Mouse (Mus musculus) macrophage (primary cell): ENCODE data around the gene Ces5a. TPM values are rescaled to one million over a fixed set of nuclear protein-coding genes. Genes with fewer than 3 reads are reported as not detected.

Experiments
- H3K27ac ChIP-seq: fragments of 350-480 bp; formaldehyde crosslinking; 2 replicates; pipeline ENCODE4 v1.9.0; 2021
- H3K36me3 ChIP-seq: fragments of 350-480 bp; formaldehyde crosslinking; 2 replicates; pipeline ENCODE4 v1.9.0; 2021; ENCODE audit errors: inconsistent target
- H3K4me3 ChIP-seq: fragments of 350-480 bp; formaldehyde crosslinking; 2 replicates; pipeline ENCODE4 v1.9.0; 2021; ENCODE audit errors: inconsistent target
- H3K79me2 ChIP-seq: fragments of 350-480 bp; formaldehyde crosslinking; 2 replicates; pipeline ENCODE4 v1.9.0; 2021; ENCODE audit errors: inconsistent target
- WGBS: methylation state at CpG from one replicate; pipeline ENCODE4 v1.1.7; 2026; ENCODE audit warnings: inconsistent platforms; ENCODE audit not compliant: missing documents; 5-methylcytosine and 5-hydroxymethylcytosine counted together
- polyA plus RNA-seq: library from polyadenylated mRNA; stranded (reverse); fragments of 250-400 nt; gene quantifications from 3 replicates; pipeline ENCODE4 v1.2.4, GENCODE M21; 2018; ENCODE audit warnings: inconsistent platforms
- total RNA-seq, 78 experiments: library from RNA; depleted of rRNA; stranded (reverse); fragments of 250-400 nt; gene quantifications; 1 replicate in 9 of 78; 2 replicates in 24 of 78; 3 replicates in 43 of 78; 4 replicates in 2 of 78; pipeline ENCODE4 v1.2.4; 2018; ENCODE audit warnings: inconsistent platforms in 56 of 78

The Ces5a gene
- total RNA-seq (2018; cell fraction: chromatin; rRNA removed), result 1 to 10 TPM in 2 of 26 experiments, under 1 TPM in 2, not detected in 22; 0.68 to 1.6 (median 1.0) TPM
- not detected for total RNA-seq (2018; cell fraction: cytosol; rRNA removed)
- total RNA-seq (2018; cell fraction: nucleus; rRNA removed), result 1 to 10 TPM in 1 of 26 experiments, not detected in 25; 1.1 TPM
- not detected in 3 replicates for polyA plus RNA-seq

GRCm38 (mm10) chr8:93535730-93536129, at the start of gene Ces5a:
Gene Ces5a (minus strand): TSS chr8:93535830.
- WGBS, result 83% methylated on average over 5 of the region's 5 CpGs
- no peaks in the 10 kb centered on the region for H3K36me3 ChIP-seq
- H3K27ac ChIP-seq, result no peak within 1 kb of the TSS
- no peaks in the 10 kb centered on the region for H3K79me2 ChIP-seq
- no peak within 1 kb of the TSS for H3K4me3 ChIP-seq

DNA sequence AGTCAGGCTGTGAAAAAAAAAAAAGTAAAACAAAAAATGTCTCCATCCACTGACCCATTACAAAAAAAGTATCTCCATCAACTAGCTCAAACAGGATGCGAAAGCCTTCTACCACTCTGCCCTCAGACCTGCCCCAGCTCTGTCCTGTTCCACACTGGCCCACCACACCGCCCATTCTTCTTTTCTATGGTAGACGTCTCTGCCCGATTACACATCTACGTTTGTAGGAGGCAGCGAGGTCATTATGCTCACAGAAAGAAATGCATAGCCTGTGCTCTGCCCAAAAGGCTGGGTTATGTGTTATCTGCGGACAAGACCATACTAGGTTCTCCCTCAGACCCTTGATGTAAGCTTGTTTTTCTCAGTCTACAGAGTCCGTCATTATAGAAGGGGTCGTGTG, 37.2 kb upstream of the Ces5a start:
- WGBS, result 92% methylated on average over 9 of the region's 9 CpGs
- Histone ChIP-seq H3K4me3 (no peak overlapping the region), H3K27ac (no peak overlapping the region), H3K36me3 (no peaks in the 10 kb centered on the region), H3K79me2 (no peaks in the 10 kb centered on the region)

DNA sequence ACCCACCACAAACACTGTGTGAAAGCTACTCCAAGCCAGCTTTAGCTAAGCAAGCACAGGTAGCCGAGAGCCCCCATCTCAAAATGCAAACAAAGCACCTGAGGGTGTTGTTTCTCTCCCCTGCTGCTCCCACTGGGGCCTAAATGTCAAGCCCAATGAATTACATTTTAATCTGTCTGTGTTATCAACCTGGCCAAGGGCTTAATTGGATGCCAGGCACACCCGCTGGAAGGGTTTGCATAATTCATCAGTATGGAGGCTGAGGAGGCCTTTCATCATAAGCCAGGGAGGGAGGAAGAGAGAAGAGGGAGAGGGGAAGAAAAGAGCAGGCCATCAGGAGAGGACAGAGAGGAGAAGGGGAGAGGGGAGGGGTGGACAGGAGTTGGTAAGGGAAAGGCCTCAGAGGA, 36.5 kb upstream of the Ces5a start:
- no peak overlapping the region for H3K27ac ChIP-seq
- no peaks in the 10 kb centered on the region for H3K36me3 ChIP-seq
- 80% methylated on average over 2 of the region's 2 CpGs for WGBS
- no peak overlapping the region for H3K4me3 ChIP-seq
- H3K79me2 ChIP-seq, result no peaks in the 10 kb centered on the region

DNA sequence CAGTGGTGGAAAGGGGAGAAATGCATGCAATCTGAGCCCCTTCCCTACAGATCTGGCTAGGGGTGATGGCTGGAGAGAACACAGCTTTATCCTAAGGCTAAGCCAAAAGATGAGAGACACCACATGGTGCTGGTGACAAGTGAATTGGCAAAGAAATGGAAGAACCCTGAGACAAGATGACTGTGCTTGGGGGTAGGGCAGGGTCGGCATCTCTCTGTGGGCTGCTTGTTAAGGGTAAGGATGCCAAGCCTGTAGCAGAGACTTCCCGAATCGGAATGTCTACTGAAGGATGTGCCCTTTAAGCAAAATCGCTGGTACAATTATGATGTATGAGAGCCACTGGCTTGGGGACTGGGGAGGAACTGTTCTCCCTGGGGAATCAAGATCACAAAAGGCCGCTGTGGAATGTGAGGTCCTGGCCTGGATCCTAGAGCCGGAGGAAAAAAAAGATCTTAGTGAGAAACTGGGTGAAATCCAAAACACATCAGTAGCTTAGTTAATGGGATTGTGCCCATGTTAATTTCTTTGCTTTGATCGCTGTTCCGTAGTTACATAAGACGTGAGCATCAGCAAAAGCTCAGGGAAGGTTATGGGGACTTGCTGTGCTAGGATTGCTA, 35.8 kb upstream of the Ces5a start:
- H3K27ac ChIP-seq, result no peak overlapping the region
- H3K36me3 ChIP-seq, result no peaks in the 10 kb centered on the region
- WGBS, result 78% methylated on average over 9 of the region's 9 CpGs
- H3K79me2 ChIP-seq, result no peaks in the 10 kb centered on the region
- no peak overlapping the region for H3K4me3 ChIP-seq

DNA sequence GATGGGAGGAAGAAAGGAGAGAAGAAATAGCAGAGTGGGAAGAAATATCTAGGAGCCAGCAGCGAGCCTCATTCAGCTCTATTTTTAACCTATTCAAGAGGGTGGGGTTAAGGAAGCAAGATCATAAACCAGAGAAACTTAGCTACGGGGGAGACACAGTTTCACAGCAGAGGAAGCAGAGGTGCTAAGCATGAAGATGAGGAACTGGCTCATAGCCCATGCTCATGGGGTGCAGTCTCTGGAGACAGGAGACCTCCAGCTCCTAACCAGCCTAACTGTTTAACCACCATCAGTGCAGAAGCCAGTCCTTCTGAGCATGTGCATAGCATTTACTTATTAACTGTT, 34.5 kb upstream of the Ces5a start:
- WGBS, result 12% methylated on average over 2 of the region's 2 CpGs

GRCm38 (mm10) chr8:93569311-93570185, 33.9 kb upstream of the Ces5a start:
- no peaks in the 10 kb centered on the region for H3K36me3 ChIP-seq
- no peak overlapping the region for H3K4me3 ChIP-seq
- WGBS, result 57% methylated on average over 13 of the region's 13 CpGs
- H3K79me2 ChIP-seq, result no peaks in the 10 kb centered on the region
- no peak overlapping the region for H3K27ac ChIP-seq

More for the DNA sequence above, 34.5 kb upstream of the Ces5a start:
- H3K79me2 ChIP-seq, result no peaks in the 10 kb centered on the region
- no peaks in the 10 kb centered on the region for H3K36me3 ChIP-seq
- H3K27ac ChIP-seq, result no peak overlapping the region
- no peak overlapping the region for H3K4me3 ChIP-seq

GRCm38 (mm10) chr8:93568666-93569065, 33.0 kb upstream of the Ces5a start:
- Histone ChIP-seq H3K79me2 (no peaks in the 10 kb centered on the region), H3K36me3 (no peaks in the 10 kb centered on the region), H3K27ac (no peak overlapping the region), H3K4me3 (no peak overlapping the region)
- 93% methylated on average over 3 of the region's 3 CpGs for WGBS

DNA sequence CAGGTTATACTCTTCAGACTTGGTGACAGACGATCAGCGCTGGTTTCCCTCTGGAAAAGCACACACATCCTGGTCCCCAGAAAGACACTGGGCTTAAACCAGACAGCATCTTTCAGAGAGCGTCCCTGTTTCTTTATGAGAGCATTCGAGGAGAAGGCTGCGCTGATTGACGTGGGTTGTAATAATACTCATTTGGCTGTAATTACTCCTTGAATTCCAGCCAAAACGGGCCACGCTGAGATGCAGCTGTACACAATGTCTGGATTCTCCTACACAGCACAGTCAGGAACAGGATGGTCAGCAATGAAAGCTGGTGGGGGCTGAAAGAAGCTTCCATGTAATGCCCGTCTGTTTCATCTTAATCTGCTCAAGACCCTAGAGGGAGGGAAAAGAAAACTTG, 31.5 kb upstream of the Ces5a start:
- Histone ChIP-seq H3K27ac (no peak overlapping the region), H3K36me3 (no peaks in the 10 kb centered on the region), H3K4me3 (no peak overlapping the region), H3K79me2 (no peaks in the 10 kb centered on the region)
- WGBS, result 89% methylated on average over 9 of the region's 9 CpGs

GRCm38 (mm10) chr8:93564634-93565033, 29.0 kb upstream of the Ces5a start:
- no peak overlapping the region for H3K4me3 ChIP-seq
- H3K27ac ChIP-seq, result no peak overlapping the region
- 57% methylated on average over 4 of the region's 4 CpGs for WGBS
- no peaks in the 10 kb centered on the region for H3K79me2 ChIP-seq
- no peaks in the 10 kb centered on the region for H3K36me3 ChIP-seq

- 80% methylated on average over 7 of the region's 7 CpGs for WGBS
Measured at GRCm38 (mm10) chr8:93563551-93563950, 27.9 kb upstream of the Ces5a start.

GRCm38 (mm10) chr8:93562557-93563210, 27.1 kb upstream of the Ces5a start:
- no peak overlapping the region for H3K4me3 ChIP-seq
- no peaks in the 10 kb centered on the region for H3K79me2 ChIP-seq
- no peaks in the 10 kb centered on the region for H3K36me3 ChIP-seq
- WGBS, result 44% methylated on average over 6 of the region's 6 CpGs
- no peak overlapping the region for H3K27ac ChIP-seq

More at GRCm38 (mm10) chr8:93563551-93563950, 27.9 kb upstream of the Ces5a start:
- H3K4me3 ChIP-seq, result no peak overlapping the region
- H3K79me2 ChIP-seq, result no peaks in the 10 kb centered on the region
- H3K36me3 ChIP-seq, result no peaks in the 10 kb centered on the region
- H3K27ac ChIP-seq, result no peak overlapping the region

DNA sequence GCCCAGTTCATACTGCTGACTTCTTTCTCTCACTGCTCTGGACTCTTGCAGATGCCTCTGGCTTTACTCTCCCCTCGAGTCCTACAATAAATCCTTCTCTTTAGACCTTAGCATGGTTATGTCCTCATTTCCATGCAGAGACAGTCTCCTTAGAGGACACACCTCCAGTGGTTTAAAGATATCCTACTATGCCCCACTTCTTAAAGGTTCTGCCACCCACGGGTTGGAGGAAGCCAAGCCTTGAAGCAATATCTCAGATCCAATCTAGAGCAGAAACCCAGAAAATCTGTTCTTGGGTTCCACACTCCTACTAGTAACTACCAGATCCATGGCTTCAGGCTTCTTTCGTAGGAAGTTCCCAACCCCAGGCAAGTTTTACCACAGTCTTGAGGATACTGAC, 25.6 kb upstream of the Ces5a start:
- Histone ChIP-seq H3K4me3 (no peak overlapping the region), H3K79me2 (no peaks in the 10 kb centered on the region), H3K27ac (no peak overlapping the region), H3K36me3 (no peaks in the 10 kb centered on the region)
- 71% methylated on average over 3 of the region's 3 CpGs for WGBS

DNA sequence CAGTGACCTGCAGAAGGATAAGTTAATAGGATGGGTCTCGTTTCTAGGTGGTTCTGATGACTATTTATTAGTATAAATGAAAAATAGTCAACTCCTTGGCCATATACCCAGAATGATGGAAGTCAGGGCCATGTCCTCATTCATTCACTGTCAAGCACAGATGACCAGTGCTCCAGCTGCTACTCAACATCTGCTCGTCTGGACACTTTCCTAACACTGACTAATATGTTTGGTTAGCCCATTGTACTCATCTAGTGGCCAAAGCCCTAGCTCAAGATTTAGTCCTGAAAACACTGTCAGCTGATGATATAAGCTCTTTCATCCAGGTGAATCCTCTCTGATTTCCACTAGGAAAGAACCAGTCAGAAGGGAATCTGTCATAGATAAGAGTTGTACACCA, 24.1 kb upstream of the Ces5a start:
- Histone ChIP-seq H3K27ac (no peak overlapping the region), H3K4me3 (no peak overlapping the region), H3K36me3 (no peaks in the 10 kb centered on the region), H3K79me2 (no peaks in the 10 kb centered on the region)
- 49% methylated on average over 2 of the region's 2 CpGs for WGBS

GRCm38 (mm10) chr8:93502634-93503033, 33.0 kb downstream of the Ces5a start:
- Histone ChIP-seq H3K79me2 (no peaks in the 10 kb centered on the region), H3K4me3 (no peak overlapping the region), H3K27ac (no peak overlapping the region), H3K36me3 (no peaks in the 10 kb centered on the region)
- 83% methylated on average over 3 of the region's 3 CpGs for WGBS

DNA sequence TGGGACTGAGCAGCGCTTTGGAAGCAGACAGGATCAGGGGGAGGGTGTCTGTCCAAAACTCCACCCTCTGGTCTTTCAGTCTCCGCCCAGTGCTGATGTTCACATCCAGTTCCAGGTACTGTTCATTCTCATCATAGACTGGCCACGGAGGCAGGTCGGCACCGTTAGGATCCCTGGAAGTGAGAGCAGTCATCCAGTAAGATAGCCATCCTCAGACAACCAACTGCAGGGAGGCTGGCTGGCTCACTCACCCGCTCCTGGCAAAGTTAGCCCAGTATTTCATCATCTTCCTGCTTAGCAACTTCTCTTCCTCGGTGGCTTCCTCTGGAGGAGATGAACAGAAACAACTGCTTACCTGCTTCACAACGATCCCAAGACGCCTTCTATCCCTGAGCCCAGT, 36.2 kb downstream of the Ces5a start:
- Histone ChIP-seq H3K27ac (no peak overlapping the region), H3K79me2 (no peaks in the 10 kb centered on the region), H3K36me3 (no peaks in the 10 kb centered on the region), H3K4me3 (no peak overlapping the region)
- WGBS, result 38% methylated on average over 9 of the region's 9 CpGs
